Mouse (Mus musculus) liver, embryonic 14.5 days (tissue): ENCODE data around the gene Gm32742.

Experiments
- CTCF ChIP-seq: IDR thresholded peaks from 2 replicates; pipeline ENCODE4 v1.5.1; 2016; ENCODE audit warnings: antibody characterized with exemption, low read depth, control low read depth
- EP300 ChIP-seq: IDR thresholded peaks from 2 replicates; pipeline ENCODE4 v1.6.1; 2016; ENCODE audit warnings: antibody characterized with exemption, low read depth

DNA sequence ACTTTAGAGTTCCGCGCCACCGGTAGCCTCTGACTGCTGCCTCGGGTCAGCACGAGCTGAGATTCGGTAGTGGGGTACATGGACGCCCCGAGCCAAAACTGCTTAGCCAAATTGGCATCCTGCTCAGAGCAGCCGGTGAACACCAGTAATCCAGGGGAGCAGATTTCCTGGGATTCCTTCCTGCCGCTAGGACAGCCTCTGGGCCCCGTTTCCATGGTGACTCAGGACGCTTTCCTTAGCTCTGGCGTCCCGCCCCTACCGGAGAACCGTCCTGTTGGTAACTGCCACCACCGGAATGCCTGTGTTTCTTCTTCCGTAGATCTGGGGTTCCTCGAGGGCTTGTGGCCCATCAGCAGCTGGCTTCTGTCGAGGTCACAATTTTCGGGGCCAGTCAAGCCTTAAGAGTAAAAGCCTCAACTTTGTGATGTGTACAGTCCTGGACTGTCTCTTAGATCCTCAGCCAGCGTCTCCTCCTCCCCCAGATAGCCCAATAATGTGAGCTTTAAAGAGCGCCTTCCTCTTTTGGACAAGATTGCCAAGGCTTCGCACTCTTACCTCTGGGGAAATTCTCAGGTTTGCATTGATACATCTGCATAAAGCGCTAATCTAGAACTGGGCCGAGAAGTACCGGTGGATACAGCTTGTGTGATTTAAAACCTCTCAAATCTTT, 63.4 kb downstream of the Gm32742 start, which contains the start of gene 4833427G06Rik:
- TF ChIP-seq CTCF: no peak; the same call in 1 of the 2 replicates
- TF ChIP-seq EP300: no peak
